Mouse (Mus musculus) NIH3T3 (cell line): ENCODE data around the gene Tbxas1.

ENCODE experiments used
- DNase-seq: peaks from one replicate; pipeline ENCODE4 v3.0.0-alpha.2; 2012; ENCODE audit warnings: low read depth

The Tbxas1 gene

DNA sequence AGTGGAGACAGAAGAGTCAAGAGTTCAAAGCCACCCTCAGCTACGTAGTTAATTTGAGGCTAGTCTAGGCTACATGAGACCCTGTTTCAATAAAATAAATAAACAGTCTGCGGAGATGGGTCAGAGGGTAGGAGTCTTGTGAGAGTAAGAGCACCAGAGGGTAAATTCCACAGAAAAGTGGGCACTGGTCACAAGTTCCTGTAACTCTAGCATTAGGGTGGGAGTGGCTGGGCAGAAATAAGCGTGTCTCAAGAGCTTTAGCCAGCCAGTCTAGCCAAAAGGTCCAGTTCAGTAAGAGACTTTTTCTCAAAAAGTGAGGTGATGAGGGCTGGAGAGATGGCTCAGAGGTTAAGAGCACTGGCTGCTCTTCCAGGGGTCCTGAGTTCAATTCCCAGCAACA lies 18.4 kb downstream of the Tbxas1 start:
- no peak for DNase-seq

DNA sequence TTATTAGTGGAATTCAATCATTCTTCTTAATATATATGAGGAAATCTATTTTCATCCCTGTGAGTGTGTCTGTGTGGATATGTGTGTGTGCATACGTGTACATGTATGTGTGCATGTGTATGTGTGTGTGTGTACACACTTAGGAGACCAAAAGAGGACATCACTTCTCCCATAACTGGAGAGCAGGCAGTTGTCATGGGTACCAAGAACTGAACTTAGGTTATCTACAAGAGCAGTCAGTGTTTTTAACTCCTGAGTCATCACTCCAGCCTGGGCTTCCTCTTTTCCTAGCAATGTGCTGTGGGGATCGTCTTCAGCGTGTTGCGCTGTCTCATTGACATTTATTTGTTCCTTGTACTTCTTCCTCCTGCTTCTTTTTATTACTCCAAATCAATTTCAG lies 24.9 kb downstream of the Tbxas1 start:
- DNase-seq: no peak

DNA sequence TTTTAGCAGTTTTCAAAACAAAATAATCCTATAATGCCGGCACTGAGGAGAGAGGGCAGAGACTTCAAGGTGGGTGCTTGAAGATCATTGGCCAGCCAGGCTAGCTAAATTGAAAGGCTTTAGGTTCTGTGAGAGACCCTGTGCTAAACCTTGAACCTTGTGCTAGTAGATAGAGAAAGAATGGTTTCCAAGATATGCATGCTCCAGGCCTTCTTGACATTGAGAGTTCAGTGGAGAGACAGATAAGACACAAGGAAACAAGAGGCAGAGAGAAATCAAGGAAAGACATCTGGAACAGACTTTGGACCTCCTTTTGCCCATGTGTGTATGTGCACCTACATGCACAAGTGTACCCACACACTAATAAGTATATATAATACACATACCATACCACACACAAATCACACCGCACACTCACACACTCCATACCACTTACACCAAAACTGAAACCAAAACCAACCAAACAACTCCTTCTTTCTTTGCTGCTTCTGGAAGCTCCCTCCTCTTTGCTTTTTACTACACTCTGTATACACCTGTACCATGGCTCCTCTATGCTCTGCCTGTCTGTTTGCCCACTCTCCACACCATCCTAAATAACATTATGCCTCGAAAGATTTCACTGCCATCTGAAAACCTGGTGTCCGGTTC lies 25.4 kb downstream of the Tbxas1 start:
- no peak for DNase-seq

DNA sequence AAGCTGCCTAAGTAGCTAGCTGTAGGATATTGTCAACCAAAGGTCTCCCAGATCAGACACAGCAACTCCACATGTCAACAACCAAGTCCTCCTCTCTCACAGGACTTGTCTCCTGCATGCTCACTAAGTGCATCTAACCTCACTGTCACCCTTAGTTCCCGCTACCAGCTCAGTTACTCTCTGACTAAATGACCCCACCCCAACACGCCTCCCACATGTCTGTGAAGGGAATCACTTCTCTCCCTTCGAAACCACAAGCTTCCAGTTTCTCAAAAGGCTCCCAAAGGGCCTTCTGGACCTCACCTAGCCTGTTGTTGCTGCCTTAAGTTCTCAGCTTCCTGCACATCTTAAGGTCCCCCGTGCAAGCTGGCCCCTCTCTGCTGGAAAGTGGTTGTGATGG lies 25.9 kb downstream of the Tbxas1 start:
- DNase-seq: no peak

DNA sequence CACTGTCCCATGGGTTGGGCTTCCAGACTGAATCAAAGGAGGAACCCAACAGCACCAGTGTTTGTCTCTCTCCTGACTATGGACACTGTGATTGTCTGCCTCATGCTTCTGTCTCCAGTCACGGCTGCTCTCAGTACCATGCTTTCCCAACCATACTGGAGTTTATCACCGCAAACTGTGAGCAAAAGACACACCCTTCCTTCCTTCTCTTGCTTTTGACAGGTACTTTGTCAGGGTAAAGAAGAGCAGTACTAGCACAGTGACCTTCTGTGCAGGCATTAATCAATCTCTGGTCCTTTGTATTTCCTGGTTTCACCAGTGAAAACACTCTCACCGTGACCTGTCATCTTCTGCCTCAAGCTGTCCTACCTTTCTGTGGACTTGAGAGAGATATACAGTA lies 26.4 kb downstream of the Tbxas1 start:
- no peak for DNase-seq

DNA sequence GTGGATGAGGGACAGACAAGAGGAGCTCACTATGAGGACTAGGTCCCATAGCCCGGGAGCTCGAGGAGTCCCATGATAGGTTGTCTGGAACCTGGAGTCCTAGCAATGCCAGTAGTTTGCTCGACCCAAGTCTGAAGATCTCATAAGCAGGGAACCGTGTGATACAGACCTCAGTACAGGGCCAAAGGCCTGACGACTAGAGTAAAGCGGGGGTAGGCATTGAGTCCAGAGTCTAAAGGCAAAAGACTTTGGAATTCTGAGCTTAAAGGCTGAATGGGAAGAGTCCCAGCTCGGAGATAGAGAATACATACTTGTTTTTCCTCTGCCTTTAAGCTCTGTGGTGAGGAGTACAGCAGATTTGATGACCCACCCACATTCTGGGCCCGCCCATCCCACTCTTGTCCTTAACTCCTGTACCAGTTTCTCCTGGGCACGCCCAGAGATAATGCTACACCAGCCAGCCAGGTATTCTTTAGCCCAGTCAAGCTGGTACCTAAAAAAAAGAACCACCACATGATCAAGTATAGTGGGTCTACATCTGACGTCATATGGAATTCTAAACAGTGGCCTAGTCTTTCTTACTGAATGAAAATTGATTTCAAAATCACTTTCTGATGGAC lies 27.7 kb downstream of the Tbxas1 start:
- no peak for DNase-seq

DNA sequence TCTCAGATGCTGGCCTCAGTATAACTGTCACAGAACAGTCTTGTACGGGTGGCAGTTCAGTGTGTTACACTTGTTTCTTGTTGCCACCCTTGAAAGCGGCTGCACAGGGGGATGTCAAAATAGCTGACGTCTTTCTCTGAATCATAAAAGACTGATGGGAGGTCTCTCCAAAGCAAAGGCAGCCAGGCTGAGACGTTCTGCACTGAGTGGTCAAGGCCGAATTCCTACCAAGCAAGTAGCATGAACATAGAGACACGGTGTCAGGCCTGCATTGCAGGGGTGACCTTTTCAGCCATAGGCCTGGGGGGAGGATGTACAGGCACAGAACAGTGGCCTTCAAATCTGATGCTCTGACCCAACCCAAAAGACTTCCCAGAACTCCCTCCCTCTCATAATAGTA lies 30.8 kb downstream of the Tbxas1 start:
- DNase-seq: no peak

DNA sequence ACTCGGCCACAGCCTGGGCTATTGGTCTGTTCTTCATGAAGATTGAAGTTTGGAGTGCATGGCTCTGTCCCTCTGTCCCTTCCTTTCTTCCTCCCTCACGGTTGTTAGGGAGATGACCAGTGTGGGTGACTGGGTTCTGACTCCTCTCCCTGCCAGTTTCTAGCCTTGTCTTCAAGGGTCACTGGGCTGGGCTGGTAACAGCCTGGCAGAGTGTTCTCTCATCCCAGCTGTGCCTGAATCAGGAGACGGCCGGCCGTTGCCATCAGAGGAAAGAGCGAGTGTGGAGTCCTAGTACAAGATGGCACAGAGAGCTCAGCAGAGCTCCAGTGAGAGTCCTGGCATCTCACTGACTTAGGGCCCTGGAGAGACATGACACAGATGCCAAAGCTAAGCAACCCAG lies 33.2 kb downstream of the Tbxas1 start:
- DNase-seq: no peak

DNA sequence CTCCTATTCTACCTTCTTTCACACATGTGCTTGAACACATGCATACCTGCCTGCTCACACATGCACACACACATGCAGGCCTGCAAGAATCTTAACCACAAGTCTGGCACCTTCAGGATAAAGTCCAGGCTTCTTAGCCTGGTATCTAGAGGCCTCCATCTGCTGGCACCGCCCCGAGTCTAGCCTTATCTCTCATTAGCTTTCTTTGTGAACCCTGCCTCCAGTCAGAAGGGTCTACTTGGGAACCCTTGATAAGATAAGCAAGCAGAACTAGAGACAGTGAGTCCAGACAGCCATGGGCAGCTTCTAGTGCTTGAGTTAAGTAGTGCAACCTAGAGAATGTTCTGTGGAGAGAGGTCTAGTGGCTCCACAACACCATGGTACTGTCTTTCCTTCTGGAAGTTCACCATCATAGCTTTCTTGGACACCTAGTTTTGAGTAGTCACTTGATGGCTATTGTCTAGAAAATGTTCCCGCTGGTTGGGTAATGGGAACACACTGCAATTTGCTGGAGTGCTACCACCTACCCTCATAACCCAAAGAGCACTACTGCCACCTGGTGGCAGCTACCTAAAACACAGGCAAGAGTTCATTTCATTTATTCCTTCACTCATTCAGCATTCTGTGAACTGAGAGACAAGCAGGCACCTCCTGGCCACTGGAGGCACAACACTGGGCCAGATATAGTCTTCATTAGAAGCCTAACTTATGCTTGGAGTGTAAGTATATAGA lies 35.8 kb downstream of the Tbxas1 start:
- DNase-seq: peak; percentile 87

DNA sequence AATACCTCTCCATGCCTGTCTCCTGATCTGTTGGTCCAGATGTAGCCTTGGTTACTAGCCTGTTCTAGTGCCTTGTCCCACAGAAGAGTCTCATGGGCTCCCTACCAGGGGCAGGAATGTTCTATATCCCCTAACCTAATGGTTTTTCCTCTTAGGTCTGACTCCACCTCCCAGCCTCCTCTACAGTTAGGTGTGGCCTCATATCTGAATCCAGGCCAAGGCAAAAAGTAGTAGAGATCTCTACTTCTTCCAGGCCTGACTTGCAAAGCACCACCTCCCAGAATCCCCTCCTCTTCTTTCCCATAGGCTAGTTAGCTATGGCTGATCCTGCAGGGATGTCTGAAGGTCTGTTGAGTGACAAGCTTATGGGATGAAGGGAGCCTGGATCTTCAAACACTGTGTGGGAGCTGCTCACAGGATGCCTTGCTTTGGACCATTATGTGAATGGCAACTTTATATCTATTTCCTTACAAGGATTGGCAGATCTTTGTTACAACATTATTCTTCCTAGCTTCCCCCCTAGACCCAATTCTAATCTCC lies 37.0 kb downstream of the Tbxas1 start:
- DNase-seq: peak; percentile 11

DNA sequence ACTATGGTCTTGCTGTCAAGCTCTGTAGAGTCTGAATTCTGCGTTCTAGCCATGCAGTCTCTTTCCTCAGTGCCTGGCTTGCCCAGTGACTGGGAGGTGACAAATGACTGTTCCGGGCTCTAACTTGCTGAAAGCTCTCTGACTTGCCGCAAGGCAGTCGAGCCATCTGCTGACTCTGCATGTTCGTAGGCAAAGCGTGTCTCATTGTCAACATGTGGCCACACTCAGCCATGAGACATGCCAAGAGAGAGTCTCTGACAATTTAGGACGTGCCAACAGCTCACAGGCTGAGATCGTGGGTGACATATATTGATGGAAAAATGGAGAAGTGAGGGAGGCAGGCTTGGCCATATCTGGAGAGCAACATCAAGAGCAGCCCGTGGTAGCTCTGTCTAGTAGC lies 37.6 kb downstream of the Tbxas1 start:
- no peak for DNase-seq

DNA sequence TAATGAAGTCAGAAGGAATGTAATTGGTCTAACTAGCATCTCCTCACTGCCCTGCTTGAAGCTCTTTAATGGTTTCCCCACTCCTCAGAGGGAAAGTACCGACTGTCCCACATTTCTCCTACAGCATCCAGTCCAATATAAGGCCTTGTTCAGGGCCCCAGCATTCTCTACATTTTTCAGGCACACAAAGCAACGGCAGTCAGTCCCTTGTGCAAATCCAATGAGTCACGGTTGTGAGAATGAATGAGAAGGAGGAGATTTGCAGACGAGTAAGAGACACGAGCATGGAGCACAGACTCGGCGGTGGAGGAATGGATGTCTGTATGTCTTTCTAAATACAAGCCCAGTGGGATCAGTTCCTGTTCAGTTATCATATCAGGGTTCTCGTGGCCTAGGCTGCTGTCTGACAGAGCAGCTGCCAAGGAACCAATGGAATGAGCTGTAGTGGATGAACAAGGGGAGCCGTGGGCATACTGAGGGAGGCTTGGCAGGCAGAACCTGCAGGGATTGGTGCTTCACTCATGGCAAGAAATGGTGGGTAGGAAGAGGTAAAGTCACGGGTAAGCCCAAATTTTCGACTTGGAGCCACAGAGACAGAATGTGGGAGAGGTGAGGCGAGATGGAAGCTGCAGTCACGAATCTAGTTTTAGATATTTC lies 38.3 kb downstream of the Tbxas1 start:
- DNase-seq: peak; percentile 67

DNA sequence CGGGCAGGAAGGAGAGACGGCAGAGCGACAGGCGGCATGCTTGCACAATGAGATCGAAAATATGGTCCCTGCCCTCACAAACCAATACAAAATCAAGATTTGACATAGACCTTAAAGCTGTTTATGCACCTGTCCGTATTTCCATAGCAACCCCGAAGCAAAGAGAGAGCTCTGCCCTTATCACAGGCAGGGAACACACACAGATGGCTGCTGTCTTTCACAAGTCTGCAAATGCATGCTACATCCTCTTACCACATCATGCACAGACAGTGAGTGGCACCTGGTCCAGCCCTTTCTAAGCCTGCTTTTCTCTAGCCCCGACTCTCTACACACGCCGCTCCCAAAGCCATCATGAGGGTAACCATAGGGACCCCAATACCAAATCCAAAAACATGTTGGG lies 39.0 kb downstream of the Tbxas1 start:
- DNase-seq: no peak

DNA sequence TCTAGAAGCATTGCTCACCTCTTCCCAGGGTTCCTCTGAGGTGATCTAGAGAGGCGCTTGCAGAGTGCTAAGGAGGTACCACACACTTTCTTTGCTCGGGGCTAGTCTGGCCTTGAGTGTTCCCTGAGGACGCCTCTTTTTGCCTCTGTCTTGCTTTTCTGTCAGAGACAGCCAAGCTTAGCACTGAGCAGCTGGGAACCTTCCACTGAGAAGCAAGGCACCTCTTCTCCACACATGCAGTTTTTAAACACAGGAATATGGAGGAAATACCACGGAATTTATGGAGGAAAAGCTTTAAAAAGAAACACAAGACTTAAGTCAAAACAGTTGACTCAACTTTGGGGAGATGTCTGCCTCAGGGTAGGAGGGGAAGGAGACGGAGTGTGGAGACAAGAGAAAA lies 40.6 kb downstream of the Tbxas1 start:
- no peak for DNase-seq

DNA sequence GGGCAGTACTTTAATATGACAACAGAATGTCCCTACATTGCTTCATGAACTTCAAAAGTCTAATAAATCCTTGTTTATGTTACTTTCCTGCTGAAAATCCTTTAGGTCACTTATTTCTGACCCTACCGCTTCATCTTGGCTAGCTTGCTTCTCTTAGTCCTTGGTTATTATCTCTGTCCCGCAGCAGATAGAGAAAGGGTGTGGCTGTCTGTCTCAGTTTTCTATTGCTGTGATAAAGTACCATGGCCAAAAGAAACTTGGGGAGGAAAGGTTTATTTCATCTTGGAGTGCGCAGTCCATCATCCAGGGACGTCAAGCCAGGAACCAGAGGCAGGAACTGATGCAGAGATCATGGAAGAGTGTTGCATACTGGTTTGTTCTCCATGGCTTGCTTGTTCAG lies 41.4 kb downstream of the Tbxas1 start:
- DNase-seq: no peak

DNA sequence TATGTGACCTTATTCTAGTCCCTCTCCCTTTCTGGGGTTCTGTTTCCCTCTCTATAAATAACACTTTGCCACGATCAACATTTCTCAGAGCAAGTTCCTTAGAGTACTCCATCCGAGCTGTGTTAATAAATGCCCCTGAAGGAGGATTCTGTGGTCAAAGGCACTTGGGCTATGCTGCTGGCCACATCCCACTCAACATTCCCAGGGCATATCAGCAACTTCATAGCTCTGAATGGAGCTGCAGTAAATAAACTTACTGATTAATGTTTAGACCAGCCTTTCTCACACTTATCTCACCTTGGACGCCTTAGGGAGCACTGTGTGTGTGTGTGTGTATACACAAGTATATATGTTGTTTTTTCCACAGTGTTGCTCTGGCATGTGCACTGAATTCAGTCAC lies 42.2 kb downstream of the Tbxas1 start:
- no peak for DNase-seq

DNA sequence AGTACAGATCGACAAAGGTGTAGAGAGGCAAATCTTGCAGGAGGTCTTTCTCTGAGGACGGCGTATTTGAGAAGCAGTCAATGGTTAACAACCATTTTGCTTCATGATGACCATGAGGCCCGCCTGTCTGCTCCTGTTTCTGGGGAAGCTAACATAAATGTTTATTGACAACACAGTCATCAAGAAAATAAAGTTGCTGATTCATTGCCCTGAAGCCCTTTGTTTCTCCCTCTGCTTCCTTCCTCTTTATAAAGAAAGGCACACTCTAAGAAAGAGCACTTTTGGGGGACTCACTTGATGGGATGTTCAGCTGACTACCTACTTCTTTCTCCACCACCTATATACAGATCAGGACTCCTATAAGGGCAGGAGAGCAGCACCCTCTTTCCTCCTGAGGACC lies 43.5 kb downstream of the Tbxas1 start:
- no peak for DNase-seq

DNA sequence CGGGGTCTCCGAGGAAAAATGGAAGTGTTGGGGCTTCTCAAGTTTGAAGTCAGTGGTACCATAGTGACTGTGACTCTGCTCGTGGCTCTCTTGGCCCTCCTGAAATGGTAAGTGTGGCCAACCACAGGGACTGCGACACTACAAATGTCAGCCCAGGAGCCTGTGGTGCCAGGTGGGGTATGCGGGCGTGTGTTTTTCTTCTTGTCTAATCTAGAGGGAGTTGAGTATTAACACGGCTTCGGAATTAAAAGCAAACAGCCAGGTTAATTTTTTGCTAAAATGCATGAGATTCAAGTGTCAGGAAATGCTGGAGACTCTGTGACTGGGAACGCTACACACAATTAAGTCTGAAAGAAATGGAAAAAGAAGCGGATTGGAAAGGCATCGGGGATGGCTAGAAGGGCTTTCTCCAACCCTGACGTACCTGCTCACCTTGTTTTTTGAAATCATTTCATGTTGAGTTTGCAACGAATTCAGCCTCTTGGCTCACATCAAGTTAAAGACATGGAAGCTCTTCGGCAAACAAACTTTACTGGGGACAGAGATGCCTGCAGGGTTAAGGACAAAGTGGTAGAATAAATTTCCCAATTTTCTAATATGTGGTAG lies 44.0 kb downstream of the Tbxas1 start:
- no peak for DNase-seq

DNA sequence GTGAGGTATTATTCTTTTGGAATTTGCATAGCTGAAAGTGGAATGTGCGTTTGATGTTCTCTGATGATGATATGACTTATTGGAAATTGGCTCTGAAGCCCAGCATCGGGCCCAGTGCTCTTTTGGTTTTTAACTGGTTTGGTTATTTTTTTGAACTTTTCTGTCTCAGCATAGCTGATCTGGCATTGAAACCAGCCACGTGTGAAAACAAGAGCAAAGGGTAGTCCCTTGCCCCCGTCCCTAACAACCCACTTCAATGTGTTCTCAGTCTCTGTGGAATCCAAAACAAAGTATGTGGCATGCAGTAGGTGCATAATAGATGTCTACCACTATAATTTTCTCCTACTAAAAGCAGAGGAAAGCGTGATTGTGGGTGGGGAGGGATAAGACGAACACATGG lies 44.9 kb downstream of the Tbxas1 start:
- DNase-seq: no peak

DNA sequence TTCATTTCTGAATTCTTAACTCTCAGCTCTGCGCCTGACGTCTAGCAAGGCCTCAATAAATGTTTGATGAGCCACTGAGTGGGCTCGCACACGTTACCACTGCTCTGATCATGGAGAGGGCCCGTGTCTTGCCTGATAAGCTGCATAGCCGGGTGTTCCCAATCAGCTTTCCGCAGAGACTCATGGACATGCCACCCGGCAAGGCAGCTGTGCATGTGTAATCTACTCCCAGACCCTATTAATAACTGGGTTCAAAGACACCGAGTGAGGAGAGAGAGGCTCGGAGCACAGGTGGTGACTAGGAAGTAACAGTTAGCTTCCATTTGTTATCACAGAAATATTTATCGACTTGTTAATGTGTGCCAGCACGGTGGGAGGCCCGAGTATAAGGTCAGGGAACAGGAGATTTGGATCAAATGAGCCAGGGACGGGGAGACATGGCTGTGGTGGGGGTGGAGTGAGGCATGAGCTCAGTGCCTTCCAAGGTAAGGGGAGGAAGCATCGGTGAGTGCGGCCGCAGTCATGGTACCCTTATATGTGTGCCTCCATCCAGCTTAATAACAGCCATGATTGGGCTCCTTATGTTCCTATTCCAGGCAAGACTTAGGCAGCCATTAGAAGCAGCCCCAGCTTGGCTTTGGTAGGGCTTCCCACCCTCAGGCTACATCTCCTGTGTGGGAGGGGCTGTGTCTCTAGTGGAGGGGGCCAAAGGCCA lies 46.0 kb downstream of the Tbxas1 start:
- DNase-seq: no peak

DNA sequence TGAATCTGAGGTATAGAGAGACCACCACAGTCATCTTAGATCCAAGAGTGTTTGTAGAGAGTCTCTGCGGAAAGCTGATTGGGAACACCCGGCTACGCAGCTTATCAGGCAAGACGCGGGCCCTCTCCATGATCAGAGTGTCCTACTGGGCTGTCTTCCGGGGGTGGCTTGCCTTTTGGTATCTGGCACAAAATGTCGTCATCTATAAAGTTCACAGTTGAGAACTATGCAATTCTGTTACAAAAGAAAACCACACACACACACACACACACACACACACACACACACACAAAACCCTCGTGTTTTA lies 46.6 kb downstream of the Tbxas1 start:
- DNase-seq: no peak

DNA sequence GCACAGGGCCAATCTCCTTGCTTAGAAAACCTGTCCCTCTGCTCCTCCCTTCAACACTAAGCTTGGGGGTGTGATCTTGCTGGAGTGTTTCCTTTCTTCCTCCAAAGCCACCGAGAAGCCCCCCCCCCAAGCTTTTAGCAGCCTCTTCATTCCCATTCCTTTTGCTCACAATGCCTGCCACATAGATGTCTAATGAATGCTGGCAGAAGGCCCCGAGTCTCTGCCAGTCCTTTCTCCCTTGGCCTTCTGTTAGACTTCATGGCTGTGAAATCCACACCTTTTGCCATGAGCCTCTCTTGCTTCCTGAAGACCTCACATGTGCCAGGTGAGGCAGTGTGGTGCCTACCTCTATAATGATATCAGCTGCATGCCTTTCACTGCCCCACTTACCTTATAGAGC lies 47.3 kb downstream of the Tbxas1 start:
- DNase-seq: no peak
